In genomic region chr5:50034231-50034630, GRCm38 (mm10) we compare ENCODE assay signal across 9 mouse cellular contexts. TPM values are rescaled to one million over a fixed set of nuclear protein-coding genes. Genes with fewer than 3 reads are reported as not detected.
DNase-seq lines count a peak whose midpoint lies in the region; ATAC-seq and TF ChIP-seq lines count a peak whose summit lies in the region.
"Had no signal": no experiment of that assay in that cellular context is flagged by ENCODE, and none has a peak within 500 bp of the region (broad histone marks: within the 10 kb centered on the region; RNA-seq: fewer than 3 reads in every experiment).

No protein-coding gene starts in this region.

- no peaks in the 10 kb centered on the region for H3K27me3 ChIP-seq in liver, embryonic 12.5 days (replicated peaks)
- no peaks in the 10 kb centered on the region for H3K27me3 ChIP-seq in liver, embryonic 11.5 days (replicated peaks; ENCODE audit: control insufficient read depth, insufficient read depth, low read length)
- no peaks in the 10 kb centered on the region for H3K27me3 ChIP-seq in forebrain, embryonic 11.5 days (ENCODE audit: control insufficient read depth, insufficient read depth, low read length)
- H3K27me3 ChIP-seq in intestine, embryonic 15.5 days (replicated peaks) = no peaks in the 10 kb centered on the region
- no peaks in the 10 kb centered on the region for H3K27me3 ChIP-seq in midbrain, embryonic 13.5 days
- no peaks in the 10 kb centered on the region for H3K27me3 ChIP-seq in thymus, adult 2 months (ENCODE audit: control insufficient read depth, insufficient read depth, low read length)
- H3K27me3 ChIP-seq: limb, embryonic 12.5 days had no signal

- H3K4me3 ChIP-seq in liver, embryonic 12.5 days = no peak overlapping the region
- no peak overlapping the region for H3K4me3 ChIP-seq in liver, embryonic 11.5 days (ENCODE audit: low read depth, low read length)
- H3K4me3 ChIP-seq in forebrain, embryonic 11.5 days (ENCODE audit: low read depth, low read length) = no peak overlapping the region
- H3K4me3 ChIP-seq in intestine, embryonic 15.5 days (replicated peaks) = no peak overlapping the region
- H3K4me3 ChIP-seq in midbrain, embryonic 13.5 days (replicated peaks) = no peak overlapping the region
- H3K4me3 ChIP-seq in thymus, adult 2 months (ENCODE audit: control insufficient read depth, insufficient read depth, low read length) = no peak overlapping the region
- H3K4me3 ChIP-seq: limb, embryonic 12.5 days had no signal

- no peak for TF ChIP-seq CTCF in thymus, adult 2 months (IDR thresholded peaks at IDR 0.05; ENCODE audit: borderline replicate concordance, control insufficient read depth, extremely low read depth, insufficient read depth, low read length, poor library complexity)

- no peaks in the 10 kb centered on the region for H3K36me3 ChIP-seq in liver, embryonic 12.5 days
- H3K36me3 ChIP-seq in liver, embryonic 11.5 days (ENCODE audit: control insufficient read depth, insufficient read depth, low read length) = no peaks in the 10 kb centered on the region
- no peaks in the 10 kb centered on the region for H3K36me3 ChIP-seq in forebrain, embryonic 11.5 days (ENCODE audit: control insufficient read depth, insufficient read depth, low read length)
- H3K36me3 ChIP-seq in intestine, embryonic 15.5 days = no peaks in the 10 kb centered on the region
- H3K36me3 ChIP-seq in midbrain, embryonic 13.5 days = no peaks in the 10 kb centered on the region
- no peaks in the 10 kb centered on the region for H3K36me3 ChIP-seq in thymus, adult 2 months (ENCODE audit: control insufficient read depth, insufficient read depth, low read length)

- no peak overlapping the region for H3K27ac ChIP-seq in liver, embryonic 12.5 days
- no peak overlapping the region for H3K27ac ChIP-seq in liver, embryonic 11.5 days (ENCODE audit: low read depth, low read length)
- H3K27ac ChIP-seq in forebrain, embryonic 11.5 days (ENCODE audit: low read depth, low read length) = 0 out of 2 replicates have a peak overlapping the region, but pooled peaks have one; percentile 10
- H3K27ac ChIP-seq in intestine, embryonic 15.5 days = no peak overlapping the region
- H3K27ac ChIP-seq in midbrain, embryonic 13.5 days = no peak overlapping the region
- no peak overlapping the region for H3K27ac ChIP-seq in thymus, adult 2 months (ENCODE audit: control insufficient read depth, insufficient read depth, low read length)
- H3K27ac ChIP-seq: limb, embryonic 12.5 days had no signal

- H3K4me1 ChIP-seq in liver, embryonic 12.5 days = peaks cover 32% of the 10 kb centered on the region
- peaks cover 10% of the 10 kb centered on the region; the same call in 1 of the 2 replicates for H3K4me1 ChIP-seq in liver, embryonic 11.5 days (replicated peaks; ENCODE audit: control insufficient read depth, insufficient read depth, low read length)
- H3K4me1 ChIP-seq in forebrain, embryonic 11.5 days (replicated peaks; ENCODE audit: control insufficient read depth, insufficient read depth, low read length) = peaks cover 11% of the 10 kb centered on the region
- peaks cover 26% of the 10 kb centered on the region for H3K4me1 ChIP-seq in intestine, embryonic 15.5 days (replicated peaks)
- peaks cover 31% of the 10 kb centered on the region for H3K4me1 ChIP-seq in midbrain, embryonic 13.5 days (replicated peaks)
- 0 out of 2 replicates have a peak, but pooled peaks cover 3% of the 10 kb centered on the region for H3K4me1 ChIP-seq in thymus, adult 2 months (replicated peaks; ENCODE audit: control insufficient read depth, insufficient read depth, low read length)

- WGBS in liver, embryonic 12.5 days (ENCODE audit: insufficient replicate concordance) = 36% methylated on average over 6 of the region's 6 CpGs
- 48% methylated on average over 6 of the region's 6 CpGs for WGBS in liver, embryonic 11.5 days
- WGBS in forebrain, embryonic 11.5 days = 54% methylated on average over 6 of the region's 6 CpGs
- WGBS in intestine, embryonic 15.5 days = 45% methylated on average over 6 of the region's 6 CpGs
- 38% methylated on average over 6 of the region's 6 CpGs for WGBS in midbrain, embryonic 13.5 days
- WGBS in thymus, adult 2 months = 12% methylated on average over 6 of the region's 6 CpGs

- H3K4me2 ChIP-seq in liver, embryonic 12.5 days = no peak overlapping the region
- no peak overlapping the region for H3K4me2 ChIP-seq in liver, embryonic 11.5 days
- H3K4me2 ChIP-seq in forebrain, embryonic 11.5 days (ENCODE audit: low read depth, low read length, severe bottlenecking) = no peak overlapping the region
- H3K4me2 ChIP-seq in intestine, embryonic 15.5 days (replicated peaks) = no peak overlapping the region
- no peak overlapping the region for H3K4me2 ChIP-seq in midbrain, embryonic 13.5 days (replicated peaks)
- H3K4me2 ChIP-seq: limb, embryonic 12.5 days had no signal

- 0 out of 2 replicates have a peak, but pooled peaks have one; percentile 27 for ATAC-seq in liver, embryonic 12.5 days
- ATAC-seq in liver, embryonic 11.5 days (replicated peaks; ENCODE audit: low FRiP score) = no peak
- no peak for ATAC-seq in forebrain, embryonic 11.5 days (replicated peaks; ENCODE audit: low FRiP score)
- ATAC-seq in intestine, embryonic 15.5 days = peak; percentile 19; the same call in 1 of the 2 replicates
- ATAC-seq in midbrain, embryonic 13.5 days = 0 out of 2 replicates have a peak, but pooled peaks have one; percentile 27

- no peaks in the 10 kb centered on the region for H3K9me3 ChIP-seq in liver, embryonic 12.5 days (replicated peaks)
- no peaks in the 10 kb centered on the region for H3K9me3 ChIP-seq in liver, embryonic 11.5 days (ENCODE audit: control insufficient read depth, low read length)
- H3K9me3 ChIP-seq in forebrain, embryonic 11.5 days (ENCODE audit: control insufficient read depth, low read length) = no peaks in the 10 kb centered on the region
- H3K9me3 ChIP-seq in intestine, embryonic 15.5 days = no peaks in the 10 kb centered on the region
- H3K9me3 ChIP-seq in midbrain, embryonic 13.5 days = no peaks in the 10 kb centered on the region
- H3K9me3 ChIP-seq: limb, embryonic 12.5 days had no signal

- TF ChIP-seq POLR2A in thymus, adult 2 months (IDR thresholded peaks at IDR 0.05; ENCODE audit: control insufficient read depth, extremely low read depth, insufficient read depth, low read length, poor library complexity) = no peak

- H3K9ac ChIP-seq in liver, embryonic 12.5 days = no peak overlapping the region
- H3K9ac ChIP-seq in liver, embryonic 11.5 days (ENCODE audit: low read depth, low read length) = no peak overlapping the region
- H3K9ac ChIP-seq in forebrain, embryonic 11.5 days (ENCODE audit: low read length) = no peak overlapping the region
- H3K9ac ChIP-seq in intestine, embryonic 15.5 days = no peak overlapping the region
- H3K9ac ChIP-seq in midbrain, embryonic 13.5 days (replicated peaks) = no peak overlapping the region
- H3K9ac ChIP-seq: limb, embryonic 12.5 days had no signal

- no peak for DNase-seq in liver, embryonic 11.5 days (ENCODE audit: low spot score)
- DNase-seq in forebrain, embryonic 11.5 days (ENCODE audit: low spot score) = no peak
- DNase-seq in spleen, adult 18-20 months = no peak
- no peak for DNase-seq in thymus, adult 2 months
- DNase-seq in urinary bladder, adult 18-20 months (ENCODE audit: low spot score in 2 of 2) = no peak

RNA-seq across cellular contexts. Expression of gene Adgra3, which starts 24.6 kb away (rescaled TPM):
- polyA plus RNA-seq in liver, embryonic 12.5 days (2016; fragmentation: Nextera tagmentation; extraction: Ambion mirVana) = 13.4 and 15.0 TPM in 2 replicates
- polyA plus RNA-seq in liver, embryonic 11.5 days (2014; fragmentation: Nextera tagmentation; extraction: Ambion mirVana) = 16.1 and 17.7 TPM in 2 replicates
- 42.9 and 44.7 TPM in 2 replicates for polyA plus RNA-seq in forebrain, embryonic 11.5 days (2014; fragmentation: Nextera tagmentation; extraction: Ambion mirVana)
- 19.3 and 19.4 TPM in 2 replicates for polyA plus RNA-seq in intestine, embryonic 15.5 days (2015; fragmentation: Nextera tagmentation; extraction: Ambion mirVana)
- 16.5 and 21.4 TPM in 2 replicates for polyA plus RNA-seq in midbrain, embryonic 13.5 days (2015; fragmentation: Nextera tagmentation; extraction: Ambion mirVana)
- polyA plus RNA-seq in thymus, adult 2 months (2012; rRNA removed) = 5.1 and 6.2 TPM in 2 replicates

Comparison
In these comparisons a context has a peak if more than half of its experiments do, and no peak if none do; other contexts are left out.
1. ATAC-seq: peak in liver, embryonic 12.5 days (single experiment), intestine, embryonic 15.5 days (single experiment) and midbrain, embryonic 13.5 days (single experiment); none in liver, embryonic 11.5 days (single experiment) and forebrain, embryonic 11.5 days (single experiment).